Mouse (Mus musculus) kidney, adult 2 months (tissue): Measurements from ENCODE around the gene Clpp. TPM values are rescaled to one million over a fixed set of nuclear protein-coding genes. Genes with fewer than 3 reads are reported as not detected.

Experiments used
- DNase-seq: peaks from one replicate; pipeline ENCODE4 v3.0.0; 2021
- H3K27ac ChIP-seq: fragments of 200-500 bp; 2 replicates; pipeline ENCODE4 v1.5.1; 2012; ENCODE audit warnings: low read depth, low read length, control low read depth, inconsistent platforms; ENCODE audit not compliant: insufficient read depth
- H3K27me3 ChIP-seq: fragments of 200-500 bp; replicated peaks from 2 replicates; pipeline ENCODE4 v1.6.1; 2012; ENCODE audit warnings: mild to moderate bottlenecking, moderate library complexity, low read length, inconsistent platforms; ENCODE audit not compliant: control insufficient read depth, insufficient read depth
- H3K36me3 ChIP-seq: fragments of 200-500 bp; 2 replicates; pipeline ENCODE4 v1.6.1; 2012; ENCODE audit warnings: mild to moderate bottlenecking, moderate library complexity, low read length, inconsistent platforms; ENCODE audit not compliant: control insufficient read depth, insufficient read depth
- H3K4me1 ChIP-seq: fragments of 200-500 bp; 2 replicates; pipeline ENCODE4 v1.6.1; 2011; ENCODE audit warnings: low read length; ENCODE audit not compliant: control insufficient read depth, insufficient read depth
- H3K4me3 ChIP-seq: fragments of 200-500 bp; 2 replicates; pipeline ENCODE4 v1.5.1; 2011; ENCODE audit warnings: mild to moderate bottlenecking, low read depth, low read length, control low read depth; ENCODE audit not compliant: insufficient read depth
- CTCF ChIP-seq: fragments of 200-500 bp; conservative IDR thresholded peaks from 2 replicates; pipeline ENCODE4 v1.5.1; 2011; ENCODE audit warnings: low read depth, mild to moderate bottlenecking, control low read depth, low read length, moderate library complexity, mixed read lengths; ENCODE audit not compliant: insufficient read depth, insufficient read length
- POLR2A ChIP-seq: fragments of 200-500 bp; IDR thresholded peaks from one replicate; pipeline ENCODE4 v1.6.1; 2011; ENCODE audit warnings: low read depth, low read length, control low read depth
- WGBS: fragments of 180-500 bp; shearing (Covaris S2); methylation state at CpG from one replicate; pipeline ENCODE4 v1.1.7; 2018; 5-methylcytosine and 5-hydroxymethylcytosine counted together
- polyA plus RNA-seq: library from polyadenylated mRNA; depleted of rRNA; stranded (reverse); fragments of >200 nt; gene quantifications from 2 replicates; pipeline ENCODE4 v1.2.3, GENCODE M21; 2012; rRNA removed

Clpp gene
- polyA plus RNA-seq, 1 experiment: 245 TPM

- H3K27me3 ChIP-seq: no peaks in the 10 kb centered on the region
- no peak for TF ChIP-seq CTCF
- no peak for TF ChIP-seq POLR2A
- peaks cover 10% of the 10 kb centered on the region; the same call in 1 of the 2 replicates for H3K4me1 ChIP-seq
- DNase-seq: peak; percentile 21
- peak within 1 kb of the TSS; percentile 86 for H3K27ac ChIP-seq
- no peaks in the 10 kb centered on the region for H3K36me3 ChIP-seq
- WGBS: 1% methylated on average over 94 of the region's 99 CpGs
- peak within 1 kb of the TSS; percentile 92 for H3K4me3 ChIP-seq
Measured at GRCm38 (mm10) chr17:57030931-57031660, 41.0 kb downstream of the Clpp start, which contains the start of gene Khsrp. Gene Khsrp, minus strand, starts transcription at chr17:57031522.

DNA sequence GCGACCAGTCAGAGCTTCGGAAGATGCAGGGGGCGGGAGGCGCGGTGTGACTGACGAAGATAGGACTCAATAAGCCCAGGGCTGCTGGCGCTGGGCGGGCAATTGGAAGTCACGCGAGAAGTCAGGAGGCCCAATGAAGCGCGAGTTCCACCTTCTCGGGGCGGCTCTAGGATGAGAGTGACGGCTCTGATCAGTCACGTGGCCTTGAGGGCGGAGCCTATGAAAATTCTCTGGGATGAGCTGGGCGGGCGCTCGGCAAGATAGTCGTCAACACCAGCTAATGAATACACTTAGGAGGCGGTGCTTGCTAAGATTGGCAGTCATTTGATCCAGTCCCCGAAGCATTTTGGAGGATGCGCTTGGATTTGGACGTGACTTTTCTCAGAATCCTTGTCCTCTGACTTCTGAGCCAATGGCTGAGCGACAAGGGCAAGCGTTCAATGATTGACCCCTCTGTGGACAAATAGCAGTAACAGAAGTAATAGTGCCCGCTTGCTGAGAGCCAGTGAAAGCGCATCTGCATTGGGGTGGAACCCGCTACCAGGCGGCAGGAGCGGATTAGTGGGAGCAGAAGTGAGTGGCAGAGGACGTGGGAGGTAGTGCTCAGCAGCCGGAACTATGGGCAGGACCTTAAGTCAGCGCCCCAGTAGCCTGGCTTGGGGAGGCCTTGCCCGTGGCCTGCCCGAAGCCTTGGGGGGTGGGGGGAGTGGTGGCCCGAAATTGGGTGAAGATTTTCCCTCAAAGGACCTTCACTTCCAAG lies 41.7 kb downstream of the Clpp start:
- H3K27me3 ChIP-seq: no peaks in the 10 kb centered on the region
- peak overlapping the region; percentile 86 for H3K27ac ChIP-seq
- peaks cover 10% of the 10 kb centered on the region; the same call in 1 of the 2 replicates for H3K4me1 ChIP-seq
- peak; percentile 96 for TF ChIP-seq POLR2A
- no peak for TF ChIP-seq CTCF
- WGBS: under 1% methylated on average over 38 of the region's 38 CpGs
- peak overlapping the region; percentile 46 for H3K4me3 ChIP-seq
- H3K36me3 ChIP-seq: no peaks in the 10 kb centered on the region
- peak; percentile 100 for DNase-seq

GRCm38 (mm10) chr17:57032854-57033253 lies 42.7 kb downstream of the Clpp start:
- no peak for TF ChIP-seq CTCF
- no peak for TF ChIP-seq POLR2A
- no peak for DNase-seq
- Histone ChIP-seq H3K4me3 (no peak overlapping the region), H3K36me3 (no peaks in the 10 kb centered on the region), H3K4me1 (peaks cover 10% of the 10 kb centered on the region; the same call in 1 of the 2 replicates), H3K27me3 (no peaks in the 10 kb centered on the region), H3K27ac (no peak overlapping the region)
- 86% methylated on average over 4 of the region's 4 CpGs for WGBS

DNA sequence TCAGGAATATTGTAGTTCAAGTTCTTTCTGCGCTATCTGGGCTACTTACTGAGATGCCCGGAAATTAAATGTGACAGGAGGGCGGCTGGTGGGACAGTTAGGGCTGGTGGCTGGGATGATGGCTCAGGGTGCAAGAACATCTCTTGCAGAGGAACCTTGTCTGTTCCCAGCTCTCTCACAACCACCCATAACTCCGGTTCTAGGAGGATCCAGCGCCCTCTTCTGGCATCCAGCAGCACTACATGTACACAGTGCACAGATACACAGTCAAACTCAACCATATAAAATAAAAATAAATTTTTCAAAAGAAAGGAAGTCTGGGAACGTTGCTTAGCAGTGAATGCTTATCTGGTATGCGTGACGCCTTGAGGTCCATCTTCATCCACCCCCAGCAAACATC lies 48.9 kb downstream of the Clpp start:
- Histone ChIP-seq H3K4me1 (no peaks in the 10 kb centered on the region), H3K27ac (no peak overlapping the region), H3K4me3 (no peak overlapping the region), H3K36me3 (no peaks in the 10 kb centered on the region), H3K27me3 (no peaks in the 10 kb centered on the region; the same call in 1 of the 2 replicates)
- TF ChIP-seq CTCF (peak; percentile 31; the same call in 1 of the 2 replicates), POLR2A (no peak)
- DNase-seq: no peak
- 44% methylated on average over 8 of the region's 8 CpGs for WGBS

- 81% methylated on average over 8 of the region's 8 CpGs for WGBS
- Histone ChIP-seq H3K4me3 (no peak within 1 kb of the TSS), H3K27ac (no peak within 1 kb of the TSS), H3K4me1 (no peaks in the 10 kb centered on the region), H3K27me3 (no peaks in the 10 kb centered on the region; the same call in 1 of the 2 replicates), H3K36me3 (no peaks in the 10 kb centered on the region)
- DNase-seq: no peak
- TF ChIP-seq POLR2A: no peak
- no peak for TF ChIP-seq CTCF
Measured at GRCm38 (mm10) chr17:57041554-57041953, 51.4 kb downstream of the Clpp start, which contains the start of gene Slc25a41. Gene Slc25a41, minus strand, starts transcription at chr17:57041654.

Other genes starting within 250 kb of the Clpp start
- gene Nrtn, start 232.8 kb upstream of the Clpp start, polyA plus RNA-seq: 19.2 and 27.1 TPM in 2 replicates
- 43.6 and 55.2 TPM in 2 replicates for gene Dus3l, start 225.5 kb upstream of the Clpp start, polyA plus RNA-seq
- 1.9 and 2.3 TPM in 2 replicates for gene Prr22, start 220.1 kb upstream of the Clpp start, polyA plus RNA-seq
- 4.8 and 6.2 TPM in 2 replicates for gene Rfx2, start 159.3 kb upstream of the Clpp start, polyA plus RNA-seq
- 0.05 TPM in 2 replicates for gene Acsbg2, start 115.9 kb upstream of the Clpp start, polyA plus RNA-seq
- 0.03 and 0.07 TPM in 2 replicates for gene 1700061G19Rik, start 114.8 kb upstream of the Clpp start, polyA plus RNA-seq
- 30.1 and 37.9 TPM in 2 replicates for gene Mllt1, start 54.9 kb upstream of the Clpp start, polyA plus RNA-seq
- gene Acer1, start 8.2 kb upstream of the Clpp start, polyA plus RNA-seq: not detected in 2 replicates
- 54.4 and 59.2 TPM in 2 replicates for gene Alkbh7, start 7.0 kb downstream of the Clpp start, polyA plus RNA-seq
- gene Pspn, start 9.7 kb downstream of the Clpp start, polyA plus RNA-seq: not detected in 2 replicates
- 22.0 and 25.1 TPM in 2 replicates for gene Gtf2f1, start 21.0 kb downstream of the Clpp start, polyA plus RNA-seq
- 0.11 and 0.15 TPM in 2 replicates for gene Gm17949, start 21.2 kb downstream of the Clpp start, polyA plus RNA-seq
- gene Khsrp, start 41.2 kb downstream of the Clpp start, polyA plus RNA-seq: 49.7 and 51.1 TPM in 2 replicates
- gene Slc25a41, start 51.3 kb downstream of the Clpp start, polyA plus RNA-seq: 0.13 TPM in 1 of 2 replicates, not detected in the other
- 110 and 124 TPM in 2 replicates for gene Crb3, start 68.8 kb downstream of the Clpp start, polyA plus RNA-seq
- gene Slc25a23, start 69.6 kb downstream of the Clpp start, polyA plus RNA-seq: 121 and 124 TPM in 2 replicates
- gene Dennd1c, start 88.2 kb downstream of the Clpp start, polyA plus RNA-seq: 2.0 and 4.9 TPM in 2 replicates
- 2.1 and 2.9 TPM in 2 replicates for gene Tubb4a, start 97.5 kb downstream of the Clpp start, polyA plus RNA-seq
- 1.6 and 2.5 TPM in 2 replicates for gene Tnfsf9, start 115.0 kb downstream of the Clpp start, polyA plus RNA-seq
- 0.13 TPM in 1 of 2 replicates, not detected in the other for gene Cd70, start 159.5 kb downstream of the Clpp start, polyA plus RNA-seq
- gene Tnfsf14, start 203.9 kb downstream of the Clpp start, polyA plus RNA-seq: 0.35 and 0.44 TPM in 2 replicates
- gene C3, start 237.8 kb downstream of the Clpp start, polyA plus RNA-seq: 51.5 and 69.4 TPM in 2 replicates